Mouse (Mus musculus) heart, adult 18-20 months (tissue): Measurements from ENCODE around the gene Lrrc28. TPM values are rescaled to one million over a fixed set of nuclear protein-coding genes. Genes with fewer than 3 reads are reported as not detected.

ENCODE experiments used
- DNase-seq, 2 experiments: peaks; one replicate each; pipeline ENCODE4 v3.0.0; 2021 to 2022; ENCODE audit warnings: mixed read lengths in 1 of 2
- total RNA-seq, 2 experiments: library from RNA; stranded (reverse); gene quantifications; 2 replicates each; pipeline ENCODE4 v1.2.3; 2021

The Lrrc28 gene
- total RNA-seq, 2 experiments from 2014 or later: 12.8 to 13.9 TPM

DNA sequence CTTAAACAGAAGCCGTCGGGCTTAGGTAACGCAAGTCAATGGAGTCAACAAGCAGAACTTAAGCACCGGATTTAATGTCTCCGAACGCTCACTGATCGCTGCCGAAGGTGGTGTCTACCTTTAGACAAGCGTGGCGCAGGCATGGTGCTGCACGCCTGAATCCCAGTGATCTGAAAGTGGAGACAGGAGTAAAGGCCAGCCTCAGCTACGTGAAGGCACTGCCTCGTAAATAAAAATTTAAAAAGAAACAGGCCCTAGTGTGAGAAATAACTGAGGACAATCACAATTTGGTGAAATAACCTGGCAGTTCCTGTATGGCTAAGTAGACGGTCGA, 580 bp upstream of the Lrrc28 start:
- DNase-seq: no peak

DNA sequence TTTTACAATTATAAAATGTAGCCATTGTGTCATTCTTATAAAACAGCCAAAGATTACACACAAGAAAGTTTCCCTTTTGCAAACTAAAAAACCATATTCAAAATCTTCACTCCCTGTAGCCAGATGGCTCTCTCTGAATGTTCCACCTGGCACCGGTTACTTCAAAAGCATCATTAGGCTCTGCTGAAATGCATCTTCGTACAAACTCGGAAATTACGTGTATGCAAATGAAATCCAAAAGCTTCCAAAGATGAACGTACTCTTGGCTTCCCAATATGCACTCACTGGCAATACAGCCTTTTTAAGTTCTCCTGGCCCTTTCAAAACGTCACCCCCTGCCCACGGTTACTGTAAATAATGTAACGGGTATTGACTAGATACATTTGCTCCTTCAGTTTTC, 777 bp downstream of the Lrrc28 start:
- no peak for DNase-seq

- DNase-seq: no peak
Measured at GRCm38 (mm10) chr7:67642955-67643354, 2.1 kb downstream of the Lrrc28 start.

DNA sequence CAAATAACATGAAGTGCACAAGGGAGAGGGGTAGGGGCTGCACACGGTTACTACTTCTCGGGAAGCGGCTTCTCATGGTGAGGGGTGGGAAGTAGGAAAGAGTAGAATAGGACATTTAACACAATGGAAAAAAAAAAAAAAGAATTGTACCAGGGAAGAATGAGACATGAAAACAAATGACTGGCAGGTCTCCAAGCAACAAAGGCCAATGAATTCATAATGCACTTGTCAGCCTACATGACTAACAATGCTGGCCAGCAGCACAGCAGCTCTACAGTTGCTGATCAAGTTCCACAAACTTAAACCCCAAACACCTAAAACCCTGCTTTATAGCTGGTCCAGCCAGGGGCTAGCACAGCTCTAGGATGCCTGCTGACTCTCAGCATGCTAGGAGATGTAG, 6.1 kb downstream of the Lrrc28 start:
- DNase-seq: peak in 1 of 2 experiments; percentile 18

- no peak for DNase-seq
Measured at GRCm38 (mm10) chr7:67636161-67636560, 8.9 kb downstream of the Lrrc28 start.

DNA sequence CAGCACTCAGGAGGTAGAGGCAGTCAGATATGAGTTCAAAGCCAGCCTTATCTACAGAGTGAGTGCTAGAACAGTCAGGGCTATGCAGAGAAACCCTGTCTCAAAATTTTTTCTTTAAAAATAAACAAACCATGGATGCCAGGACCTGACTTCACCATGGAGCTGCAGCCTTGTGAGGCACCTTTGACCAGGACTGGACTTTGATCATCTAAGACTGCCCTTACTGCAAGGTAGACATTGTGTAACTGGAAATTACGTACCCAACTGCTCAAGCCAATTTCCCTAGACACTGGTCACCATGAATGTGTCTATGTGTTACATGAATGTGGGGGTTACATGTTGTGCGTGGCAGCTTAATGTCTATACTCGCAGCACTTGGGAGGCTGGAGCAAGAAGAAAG, 10.9 kb downstream of the Lrrc28 start:
- DNase-seq: no peak

DNA sequence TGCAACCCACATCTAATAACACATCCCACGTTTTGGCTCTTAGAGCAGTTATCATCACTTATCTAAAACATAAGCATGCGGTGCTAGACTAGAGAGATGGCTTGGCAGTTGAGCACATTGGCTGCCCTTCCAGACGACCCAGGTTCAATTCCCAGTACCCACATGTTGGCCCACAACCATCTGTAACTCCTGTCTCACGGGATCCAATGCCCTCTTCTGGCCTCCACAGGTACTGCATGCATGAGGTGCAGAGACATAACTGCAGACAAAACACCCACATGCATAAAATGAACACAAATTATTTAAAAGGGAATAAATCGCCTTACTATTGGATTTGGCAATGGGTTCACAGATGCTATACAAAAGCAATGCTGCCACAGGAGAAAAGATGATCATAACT, 12.7 kb downstream of the Lrrc28 start:
- DNase-seq: no peak

- peak; percentile 75 to 90 for DNase-seq
Measured at GRCm38 (mm10) chr7:67630817-67631216, 14.3 kb downstream of the Lrrc28 start.

DNA sequence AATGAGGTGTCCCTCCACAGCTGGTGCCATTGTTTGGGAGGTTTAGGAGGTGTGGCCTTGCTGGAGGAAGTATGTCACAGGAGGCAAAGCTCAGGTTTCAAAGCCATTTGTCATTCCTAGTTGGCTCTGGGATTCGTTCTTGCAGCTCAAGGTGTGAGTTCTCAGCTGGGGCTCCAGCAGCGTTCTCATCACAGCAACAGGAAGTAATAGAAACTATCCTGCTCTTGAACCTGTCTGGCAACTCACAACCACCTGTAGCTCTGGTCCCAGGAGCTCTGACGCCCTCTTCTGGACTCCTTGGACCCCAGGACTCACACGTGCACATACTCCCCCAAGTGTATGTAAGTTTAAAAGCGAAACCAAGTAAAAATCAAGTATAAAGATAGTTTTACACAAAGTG, 15.4 kb downstream of the Lrrc28 start:
- DNase-seq: no peak

DNA sequence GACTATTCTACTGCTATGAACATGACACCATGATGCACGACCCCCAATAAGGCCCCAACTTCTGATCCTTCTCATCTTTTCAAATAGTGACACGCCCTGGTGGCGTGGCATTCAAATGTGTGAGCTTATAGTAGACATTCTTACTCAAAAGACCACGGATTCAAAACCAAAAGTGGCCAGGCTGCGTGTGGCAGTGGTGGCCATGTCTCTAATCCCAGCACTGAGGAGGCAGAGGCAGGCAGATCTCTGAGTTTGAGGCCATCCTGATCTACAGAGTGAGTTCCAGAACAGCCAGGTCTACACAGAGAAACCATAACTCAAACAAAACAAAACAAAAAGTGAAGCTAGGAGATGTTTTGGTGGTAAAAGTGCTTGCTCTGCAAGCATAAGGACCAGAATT, 18.4 kb downstream of the Lrrc28 start:
- DNase-seq: no peak

DNA sequence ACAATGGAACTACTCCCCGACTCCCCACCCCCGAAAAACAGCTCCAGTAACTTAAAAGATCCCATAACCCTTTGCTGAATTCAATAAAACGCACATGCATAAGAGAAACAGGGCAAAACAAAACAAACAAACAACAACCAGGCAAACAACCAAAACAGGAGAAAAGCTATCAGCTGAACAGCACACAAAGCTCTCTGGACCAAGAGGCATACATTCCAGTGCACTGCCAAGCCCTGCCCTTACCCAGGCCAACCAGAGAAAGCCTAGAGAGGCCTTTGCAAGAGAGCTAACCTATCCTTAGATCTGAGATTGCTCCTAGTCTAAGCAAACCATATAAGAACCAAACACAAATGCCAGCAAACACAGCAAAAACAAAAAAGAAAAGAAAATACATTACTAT, 22.9 kb downstream of the Lrrc28 start:
- no peak for DNase-seq

- no peak for DNase-seq
Measured at GRCm38 (mm10) chr7:67619836-67620235, 25.2 kb downstream of the Lrrc28 start.

- no peak for DNase-seq
Measured at GRCm38 (mm10) chr7:67618316-67618715, 26.8 kb downstream of the Lrrc28 start.

DNA sequence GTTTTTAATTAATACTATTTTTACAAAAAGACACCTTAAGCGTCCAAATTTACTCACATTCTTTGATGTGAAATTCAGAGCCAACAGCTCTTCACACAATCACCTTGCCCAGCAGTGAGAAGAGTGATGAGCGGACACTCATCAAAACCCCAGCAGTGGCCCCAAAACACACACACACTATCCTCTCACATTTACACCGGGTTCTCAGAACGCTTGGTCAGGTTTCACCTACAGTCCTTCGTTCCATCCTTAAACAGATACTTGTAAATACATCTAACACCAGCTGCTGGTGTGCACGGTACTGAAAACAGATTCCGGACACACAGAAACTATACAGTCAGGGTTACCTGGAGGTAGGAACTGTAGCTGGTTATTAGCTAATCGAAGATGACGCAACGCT, 27.4 kb downstream of the Lrrc28 start:
- no peak for DNase-seq

- no peak for DNase-seq
Measured at GRCm38 (mm10) chr7:67616890-67617289, 28.2 kb downstream of the Lrrc28 start.

- no peak for DNase-seq
Measured at GRCm38 (mm10) chr7:67614464-67614861, 30.6 kb downstream of the Lrrc28 start.

- DNase-seq: peak; percentile 66 to 74
Measured at GRCm38 (mm10) chr7:67613795-67614463, 31.1 kb downstream of the Lrrc28 start.

GRCm38 (mm10) chr7:67608348-67609024, 36.6 kb downstream of the Lrrc28 start:
- DNase-seq: no peak

DNA sequence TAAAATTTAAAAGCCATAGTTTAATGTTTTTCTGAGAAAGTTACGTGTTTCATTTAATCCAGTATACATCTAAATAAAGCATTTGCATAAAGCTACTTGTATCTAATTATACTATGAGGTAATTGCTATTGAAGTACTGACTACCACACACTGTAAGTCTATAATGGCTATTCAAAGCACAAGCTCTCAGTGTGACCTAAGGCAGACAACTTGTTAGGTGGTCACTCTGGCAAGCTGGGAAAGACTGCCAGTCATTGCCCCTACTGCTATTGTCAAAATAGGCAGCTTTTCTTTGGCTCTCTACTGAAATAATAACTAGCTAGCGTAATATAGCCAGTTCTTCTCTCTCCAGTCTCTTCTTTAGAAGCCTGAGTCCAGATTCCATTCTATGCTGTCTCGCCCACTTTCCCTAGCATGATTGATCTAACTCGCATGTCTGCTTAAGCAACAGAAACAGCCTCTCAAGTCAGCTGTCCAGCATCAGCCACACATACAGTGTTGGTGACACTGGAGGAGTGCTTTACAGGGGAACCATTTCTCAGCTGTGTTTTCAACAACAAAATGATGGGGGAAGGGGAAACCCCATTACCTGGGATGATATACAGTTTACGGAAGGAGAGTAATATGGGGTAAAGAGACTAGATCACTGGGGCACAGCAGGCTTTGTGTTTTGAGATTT, 37.3 kb downstream of the Lrrc28 start:
- no peak for DNase-seq

- DNase-seq: no peak
Measured at GRCm38 (mm10) chr7:67606250-67606649, 38.8 kb downstream of the Lrrc28 start.

GRCm38 (mm10) chr7:67605114-67605513, 40.0 kb downstream of the Lrrc28 start:
- no peak for DNase-seq

GRCm38 (mm10) chr7:67598050-67598449, 47.0 kb downstream of the Lrrc28 start:
- peak; percentile 36 to 45 for DNase-seq

- no peak for DNase-seq
Measured at GRCm38 (mm10) chr7:67596961-67597360, 48.1 kb downstream of the Lrrc28 start.

DNA sequence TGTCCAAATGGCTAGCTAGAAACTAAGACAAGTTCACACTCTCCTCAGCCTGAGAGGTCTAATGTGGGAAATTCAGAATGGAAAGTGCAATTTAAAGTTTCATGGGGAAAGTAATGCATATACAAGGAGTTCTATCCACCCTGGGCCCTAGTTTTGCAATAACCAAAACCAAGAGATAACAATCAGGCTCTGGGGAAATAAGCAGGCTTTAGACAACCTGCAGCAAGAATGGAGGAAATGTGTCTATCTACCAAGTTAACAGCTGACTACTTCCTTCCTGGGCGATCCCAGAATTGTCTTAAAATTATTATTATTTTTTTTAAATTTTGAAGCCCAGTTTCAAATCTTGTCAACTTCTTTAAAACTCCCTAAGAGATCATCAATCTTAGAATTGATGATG, 48.7 kb downstream of the Lrrc28 start:
- no peak for DNase-seq
